Mouse (Mus musculus): ENCODE measurements at regions not wholly inside any gene's neighbourhood (a gene's known extent, or its start where the extent isn't known, plus 50 kb on each side); places are given as distances from the start of the nearest gene placed in this dataset.

GRCm38 (mm10) chr3:143619125-143619524, 585.9 kb downstream of the Lmo4 start:
- intact Hi-C loops (cut with DNase I): no loop called here
- DNase-seq: no peak

- intact Hi-C loops (cut with DNase I): no loop called here
- DNase-seq: no peak
Measured at GRCm38 (mm10) chr3:143614895-143615294, 590.1 kb downstream of the Lmo4 start.

GRCm38 (mm10) chr3:143614004-143614403, 591.0 kb downstream of the Lmo4 start:
- intact Hi-C loops (cut with DNase I): no loop called here

GRCm38 (mm10) chr3:143609673-143610072, 595.3 kb downstream of the Lmo4 start:
- intact Hi-C loops (cut with DNase I): no loop called here
- DNase-seq: no peak

More at GRCm38 (mm10) chr3:143614004-143614403, 591.0 kb downstream of the Lmo4 start:
- DNase-seq: no peak

GRCm38 (mm10) chr3:143599120-143599519, 605.9 kb downstream of the Lmo4 start:
- intact Hi-C loops (cut with DNase I): loop anchor here (1.0 to 10.0 kb wide), 3 partner anchors 516 to 796 kb away; no protein-coding TSS in a partner anchor
- DNase-seq: peak; percentile 48 to 53

- no peak for DNase-seq
- intact Hi-C loops (cut with DNase I): loop anchor here (10.0 kb wide), 2 partner anchors 518 to 798 kb away; no protein-coding TSS in a partner anchor
Measured at GRCm38 (mm10) chr3:143596949-143597593, 607.9 kb downstream of the Lmo4 start.

- no peak for DNase-seq
- intact Hi-C loops (cut with DNase I): loop anchor here (10.0 kb wide), 2 partner anchors 519 to 799 kb away; no protein-coding TSS in a partner anchor
Measured at GRCm38 (mm10) chr3:143596011-143596683, 608.9 kb downstream of the Lmo4 start.

GRCm38 (mm10) chr3:143595081-143595480, 609.9 kb downstream of the Lmo4 start:
- intact Hi-C loops (cut with DNase I): loop anchor here (10.0 kb wide), 2 partner anchors 520 to 800 kb away; no protein-coding TSS in a partner anchor
- no peak for DNase-seq

GRCm38 (mm10) chr3:143594676-143595075, 610.3 kb downstream of the Lmo4 start:
- DNase-seq: no peak
- intact Hi-C loops (cut with DNase I): loop anchor here (10.0 kb wide), 2 partner anchors 520 to 800 kb away; no protein-coding TSS in a partner anchor

GRCm38 (mm10) chr3:143586653-143587052, 618.4 kb downstream of the Lmo4 start:
- intact Hi-C loops (cut with DNase I): no loop called here
- no peak for DNase-seq

GRCm38 (mm10) chr3:143584692-143585603, 620.1 kb downstream of the Lmo4 start:
- peak; percentile 25 to 28 for DNase-seq
- intact Hi-C loops (cut with DNase I): no loop called here

- DNase-seq: no peak
- intact Hi-C loops (cut with DNase I): no loop called here
Measured at GRCm38 (mm10) chr3:143576338-143577007, 628.5 kb downstream of the Lmo4 start.

- intact Hi-C loops (cut with DNase I): no loop called here
- no peak for DNase-seq
Measured at GRCm38 (mm10) chr3:143575737-143576136, 629.3 kb downstream of the Lmo4 start.

GRCm38 (mm10) chr3:143574035-143574864, 630.8 kb downstream of the Lmo4 start:
- intact Hi-C loops (cut with DNase I): no loop called here

GRCm38 (mm10) chr3:143569930-143570329, 635.1 kb downstream of the Lmo4 start:
- intact Hi-C loops (cut with DNase I): no loop called here
- DNase-seq: no peak

More at GRCm38 (mm10) chr3:143574035-143574864, 630.8 kb downstream of the Lmo4 start:
- DNase-seq: no peak

GRCm38 (mm10) chr3:143565067-143565466, 640.0 kb downstream of the Lmo4 start:
- DNase-seq: no peak
- intact Hi-C loops (cut with DNase I): no loop called here

GRCm38 (mm10) chr3:143542811-143543210, 661.0 kb upstream of the Pkn2 start:
- intact Hi-C loops (cut with DNase I): no loop called here
- no peak for DNase-seq

- no peak for DNase-seq
- intact Hi-C loops (cut with DNase I): no loop called here
Measured at GRCm38 (mm10) chr3:143527982-143528381, 646.2 kb upstream of the Pkn2 start.

GRCm38 (mm10) chr3:143527274-143527673, 645.5 kb upstream of the Pkn2 start:
- intact Hi-C loops (cut with DNase I): no loop called here
- DNase-seq: no peak
